Mouse (Mus musculus): Measurements from ENCODE around the gene Afap1.

Gene Afap1

DNA sequence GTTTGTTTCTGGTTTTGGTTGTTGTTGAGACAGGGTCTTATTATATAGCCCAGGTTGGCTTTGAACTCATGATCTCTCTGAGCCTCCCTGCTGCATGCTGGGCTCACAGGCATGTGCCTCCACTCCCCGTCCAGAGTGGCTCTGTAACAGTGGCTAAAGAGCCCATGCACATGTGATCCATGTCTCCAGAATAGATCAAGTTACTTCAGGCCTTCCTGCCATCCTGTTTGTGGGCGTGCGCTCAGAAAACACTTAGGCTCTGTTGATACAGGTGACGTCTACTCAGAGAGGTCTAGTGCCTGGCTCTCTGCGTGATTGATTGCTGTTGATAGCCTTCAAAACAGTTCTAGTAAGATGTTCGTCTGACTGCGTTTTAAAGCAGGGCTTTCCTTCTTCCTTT lies 79.6 kb downstream of the Afap1 start:
- no peak for DNase-seq (ENCODE audit: extremely low spot score)

DNA sequence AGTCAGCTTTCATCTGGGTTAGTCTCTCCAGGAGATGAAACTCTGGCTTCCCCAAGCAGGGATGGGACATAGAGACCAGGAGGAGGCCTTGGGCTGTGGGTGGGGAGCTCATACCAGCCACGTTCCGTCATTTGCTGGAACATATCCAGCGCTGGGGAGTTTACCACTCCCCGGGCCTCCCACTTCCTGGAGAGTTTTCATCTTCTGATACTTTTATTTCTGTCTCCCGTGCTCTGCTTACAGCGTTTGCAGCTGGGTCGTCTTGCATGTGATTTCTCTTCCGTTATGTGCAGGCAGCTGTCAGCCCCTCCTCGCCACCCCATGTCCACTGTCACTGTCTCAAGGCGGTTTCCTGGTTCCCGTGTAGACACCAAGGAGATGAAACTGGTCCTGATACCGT lies 80.7 kb downstream of the Afap1 start:
- no peak for DNase-seq (ENCODE audit: extremely low spot score)

DNA sequence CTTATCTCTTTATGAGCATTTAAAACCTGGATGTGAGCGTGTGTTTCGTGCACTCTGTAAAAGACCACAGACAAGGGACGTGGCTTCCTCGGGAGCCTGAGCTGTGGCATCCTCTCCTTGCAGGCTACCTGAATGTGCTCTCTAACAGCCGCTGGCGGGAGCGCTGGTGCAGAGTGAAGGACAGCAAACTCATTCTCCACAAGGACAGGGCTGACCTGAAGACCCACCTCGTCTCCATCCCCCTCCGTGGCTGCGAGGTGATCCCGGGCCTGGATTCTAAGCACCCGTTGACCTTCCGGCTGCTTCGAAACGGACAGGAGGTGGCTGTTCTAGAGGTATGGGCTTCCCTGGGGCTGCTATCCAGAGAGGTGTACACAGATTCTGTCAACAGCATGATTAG lies 81.1 kb downstream of the Afap1 start:
- DNase-seq (ENCODE audit: extremely low spot score) = no peak

DNA sequence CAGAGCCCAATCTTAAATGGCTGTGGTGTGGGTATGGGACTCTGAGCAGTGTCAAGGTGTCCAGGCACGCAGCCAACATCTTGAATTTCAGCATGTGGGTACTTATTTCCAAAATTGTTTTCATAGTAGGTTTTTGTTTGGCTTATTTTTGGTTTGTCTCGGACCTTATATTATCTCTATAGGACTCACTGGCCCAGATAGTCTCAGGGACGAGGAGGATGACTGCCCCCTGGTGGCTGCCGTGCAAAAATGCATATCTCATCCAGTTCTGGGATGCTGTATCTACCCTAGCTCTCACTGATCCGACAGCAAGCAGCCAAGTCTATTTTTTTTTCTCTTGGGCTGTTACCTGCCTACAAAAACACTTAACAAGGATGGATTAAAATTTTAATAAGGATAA lies 82.6 kb downstream of the Afap1 start:
- DNase-seq (ENCODE audit: extremely low spot score) = peak; percentile 67

DNA sequence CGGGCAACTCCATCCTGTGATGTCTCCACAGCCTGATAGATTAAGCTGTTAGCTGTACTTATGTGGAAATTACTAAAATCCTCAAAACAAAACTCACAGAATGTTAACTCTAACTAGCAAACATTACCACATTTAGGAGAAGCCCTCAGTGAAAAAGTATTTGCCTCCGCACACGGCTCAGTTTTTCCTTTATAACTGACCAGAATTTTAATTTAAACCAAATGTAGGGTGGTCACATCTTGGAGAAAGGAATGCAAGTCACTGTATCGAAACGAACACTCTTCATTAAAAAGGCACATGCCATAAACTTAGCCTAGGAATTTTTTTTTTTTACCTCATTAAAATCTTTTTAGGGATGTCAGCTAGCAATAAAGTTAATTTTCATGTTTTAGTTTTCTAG lies 87.4 kb downstream of the Afap1 start:
- no peak for DNase-seq (ENCODE audit: extremely low spot score)

DNA sequence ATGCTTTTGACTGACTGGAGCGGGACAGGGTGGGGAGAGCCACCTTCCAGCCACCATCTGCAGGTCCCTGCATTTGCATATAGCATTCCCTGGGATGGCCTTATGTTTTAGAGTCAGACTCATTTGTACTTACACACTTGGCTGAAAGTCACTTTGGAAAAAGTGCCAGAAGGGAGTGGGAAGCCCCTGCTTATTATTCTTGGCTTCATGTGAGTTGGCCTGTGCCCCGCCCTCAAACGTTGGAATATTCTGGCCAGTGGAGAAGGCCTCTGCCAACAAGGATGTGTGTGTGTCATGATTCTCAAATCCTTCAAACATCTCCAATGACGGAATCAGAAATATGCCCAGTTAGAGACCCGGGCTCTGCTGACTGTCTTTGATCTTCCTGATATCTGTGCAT lies 88.2 kb downstream of the Afap1 start:
- no peak for DNase-seq (ENCODE audit: extremely low spot score)

DNA sequence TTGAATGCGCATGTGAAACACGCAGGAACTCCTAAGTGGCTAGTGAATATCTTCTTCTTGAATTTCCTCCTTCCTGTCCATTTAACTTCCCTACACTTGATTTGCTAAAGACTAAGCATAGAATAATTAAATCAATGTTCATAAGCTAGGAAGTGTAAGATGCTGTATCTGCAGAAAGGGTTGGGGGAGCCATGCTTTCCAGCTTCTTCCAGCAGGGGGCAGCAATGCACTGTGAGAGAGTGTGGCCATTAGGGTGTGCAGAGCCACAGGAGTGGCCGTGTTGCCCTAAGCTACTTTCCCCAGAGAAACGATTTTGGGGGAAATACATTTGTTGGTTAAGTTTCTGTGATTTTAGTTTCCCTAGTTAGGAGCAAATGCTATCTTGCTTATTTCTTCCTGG lies 88.9 kb downstream of the Afap1 start:
- DNase-seq (ENCODE audit: extremely low spot score) = peak; percentile 82

DNA sequence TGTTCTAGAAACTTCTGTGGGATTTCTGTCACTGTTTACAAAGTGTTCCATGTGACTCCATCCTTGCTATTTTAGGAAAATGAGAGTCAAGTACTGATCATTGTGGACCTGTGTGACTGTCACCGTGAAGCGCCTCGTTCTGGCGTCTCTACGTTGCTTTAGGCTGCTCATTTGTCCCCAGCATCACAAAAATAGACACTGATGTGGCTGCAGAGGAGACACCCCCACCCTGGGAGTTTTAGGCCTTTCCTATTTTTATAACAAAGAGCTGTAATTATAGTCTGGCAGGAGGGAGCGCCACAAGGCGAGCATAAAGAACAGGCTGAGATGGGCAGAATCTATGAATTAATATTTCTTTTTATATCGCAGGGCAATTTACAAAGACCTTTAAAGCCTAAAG lies 92.5 kb downstream of the Afap1 start:
- no peak for DNase-seq (ENCODE audit: extremely low spot score)

DNA sequence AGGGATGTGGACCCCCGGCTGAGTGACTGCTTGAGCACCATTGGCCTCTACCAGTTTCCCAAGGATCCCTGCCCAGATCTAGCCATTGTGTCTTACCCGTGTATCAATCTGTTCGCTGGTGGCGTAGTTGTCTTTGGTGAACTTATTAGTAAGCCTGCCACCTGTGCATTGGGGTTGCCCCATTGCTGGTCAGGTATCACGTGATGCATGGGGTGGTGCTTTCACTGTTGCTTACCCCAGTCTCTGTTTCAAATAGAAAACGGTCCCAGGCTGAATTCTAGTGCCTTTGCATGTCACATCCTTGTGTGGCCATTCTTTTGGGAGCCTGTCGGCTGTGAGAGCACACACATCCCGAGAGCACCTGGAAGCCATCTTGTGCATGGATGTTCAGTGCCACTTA lies 95.0 kb downstream of the Afap1 start:
- DNase-seq (ENCODE audit: extremely low spot score) = no peak

DNA sequence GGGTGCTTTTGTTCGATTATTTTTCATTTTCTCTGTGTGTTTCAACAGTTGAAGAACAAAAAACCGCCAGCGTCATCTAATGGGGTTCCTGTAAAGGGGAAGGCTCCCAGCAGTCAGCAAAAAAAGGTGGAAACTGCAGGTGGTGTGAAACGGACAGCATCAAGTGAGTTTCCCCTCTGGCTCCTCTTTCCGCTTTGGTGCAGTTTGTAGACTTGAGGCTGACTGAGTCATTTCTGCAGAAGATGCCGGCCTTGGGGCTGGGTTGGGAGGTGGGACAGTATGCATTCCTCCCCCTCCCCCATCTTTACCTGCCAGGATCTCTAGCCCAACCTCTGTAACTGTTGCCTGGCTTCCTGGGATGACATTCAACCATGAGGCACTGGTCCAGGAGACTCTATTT lies 96.4 kb downstream of the Afap1 start:
- no peak for DNase-seq (ENCODE audit: extremely low spot score)

DNA sequence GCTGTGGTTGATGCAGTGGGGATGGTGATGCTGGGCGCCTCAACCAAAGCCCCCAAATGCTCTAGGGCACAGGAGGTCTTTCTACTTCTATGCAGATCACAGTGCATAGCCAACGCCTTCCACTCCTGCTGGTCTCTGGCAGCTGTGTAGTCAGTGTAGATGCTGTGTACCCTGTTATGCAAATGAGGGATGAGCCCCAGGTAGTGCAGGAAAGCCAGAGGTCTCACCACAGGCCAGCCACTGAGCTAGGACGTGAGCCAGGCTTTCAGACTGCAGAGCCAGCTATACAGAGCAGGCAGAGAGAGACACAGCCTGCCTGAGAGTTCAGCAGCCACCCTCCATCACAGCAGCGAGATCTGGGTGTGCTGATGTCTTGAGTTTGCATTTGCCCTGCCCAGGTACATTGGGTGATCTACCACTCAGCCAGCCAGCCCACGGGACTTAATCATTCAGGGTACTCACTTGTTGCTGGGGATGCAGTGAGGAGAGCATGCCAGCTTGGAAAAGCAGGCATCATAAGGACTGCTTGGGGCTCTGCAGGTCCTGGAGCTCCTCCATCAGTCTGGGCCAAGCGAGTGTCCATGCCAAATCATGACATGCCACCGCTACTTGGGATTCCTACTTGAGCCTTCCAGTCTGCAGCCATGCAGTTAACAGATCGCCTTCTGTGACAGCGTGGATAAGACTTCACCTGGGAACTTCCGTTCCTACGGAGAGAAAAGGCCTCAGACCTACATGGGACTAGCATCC lies 97.0 kb downstream of the Afap1 start:
- no peak for DNase-seq (ENCODE audit: extremely low spot score)

DNA sequence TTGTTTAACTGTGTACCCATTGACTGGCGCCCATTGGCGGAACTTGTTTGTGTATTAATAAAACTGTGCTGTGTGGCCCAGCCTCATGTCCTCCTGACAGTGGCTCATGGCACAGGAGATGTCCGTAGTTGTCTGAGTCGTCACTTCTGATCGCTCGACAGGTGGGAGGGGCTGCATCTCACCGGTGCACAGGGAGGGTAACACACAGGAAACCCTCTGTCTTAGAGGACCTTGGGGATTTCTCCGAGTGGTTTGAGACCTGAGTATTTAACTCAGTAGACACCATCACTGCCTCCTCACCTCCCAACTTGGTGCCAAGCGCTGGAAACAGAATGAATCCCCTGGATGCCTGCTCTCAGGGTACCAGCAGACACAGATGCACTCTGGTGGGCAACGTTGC lies 110.7 kb downstream of the Afap1 start:
- no peak for DNase-seq (ENCODE audit: extremely low spot score)

DNA sequence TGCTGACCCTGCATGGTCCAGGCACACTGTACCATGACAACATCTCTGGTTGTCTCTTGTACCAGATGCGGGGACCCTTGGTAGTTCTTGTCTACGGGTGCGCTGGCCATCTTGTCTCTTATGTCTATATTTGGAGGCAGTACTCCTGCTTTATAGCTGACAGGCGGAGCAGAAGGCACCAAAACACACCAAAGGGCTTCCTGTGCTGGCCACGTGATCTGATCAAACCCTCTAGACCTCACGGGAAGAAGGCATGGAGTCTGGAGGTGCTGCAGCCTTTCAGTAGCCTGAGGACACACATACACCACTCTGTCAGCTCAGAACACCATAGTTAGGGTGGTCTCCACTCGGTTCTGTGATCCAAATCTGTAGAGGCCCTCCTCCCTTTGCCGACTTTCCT lies 113.0 kb downstream of the Afap1 start:
- DNase-seq (ENCODE audit: extremely low spot score) = no peak

DNA sequence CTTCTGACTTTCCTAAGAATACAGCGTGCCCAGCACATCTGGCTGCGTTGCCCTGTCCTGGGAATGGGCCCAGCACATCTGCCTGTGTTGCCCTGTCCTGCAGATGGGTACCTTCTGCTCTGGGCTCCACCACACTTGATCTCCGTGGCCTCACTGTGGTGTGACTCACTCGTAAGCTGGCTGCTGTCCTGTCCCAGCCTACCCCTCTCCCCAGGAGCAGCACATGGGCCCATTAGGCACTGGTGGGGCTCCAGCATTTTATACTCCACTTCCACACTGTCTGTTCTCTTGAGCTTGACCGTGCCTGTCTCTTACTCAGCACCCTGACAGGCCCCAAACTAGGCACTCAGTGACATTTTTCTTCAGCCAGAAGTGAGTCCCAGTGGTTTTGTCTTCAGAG lies 113.5 kb downstream of the Afap1 start:
- DNase-seq (ENCODE audit: extremely low spot score) = no peak

DNA sequence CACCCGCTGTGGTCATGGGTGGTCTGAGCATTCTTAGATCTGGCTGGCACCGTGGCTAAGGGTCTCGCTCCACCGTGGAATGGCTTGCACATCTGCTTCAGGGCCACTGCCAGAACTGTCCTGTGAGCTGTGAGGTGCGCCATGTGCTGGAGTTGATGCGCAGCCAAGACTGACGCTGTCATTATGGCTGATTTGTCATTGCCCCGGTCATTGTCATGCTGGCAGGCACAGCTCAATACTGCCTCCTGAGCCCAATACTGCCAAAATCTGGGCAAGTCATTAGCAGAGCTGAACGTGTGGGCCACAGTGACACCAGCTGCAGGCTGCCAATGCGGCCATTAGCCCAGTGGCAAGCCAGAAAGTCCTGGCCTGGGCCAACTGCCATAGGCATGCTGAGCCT lies 114.5 kb downstream of the Afap1 start:
- DNase-seq (ENCODE audit: extremely low spot score) = no peak

DNA sequence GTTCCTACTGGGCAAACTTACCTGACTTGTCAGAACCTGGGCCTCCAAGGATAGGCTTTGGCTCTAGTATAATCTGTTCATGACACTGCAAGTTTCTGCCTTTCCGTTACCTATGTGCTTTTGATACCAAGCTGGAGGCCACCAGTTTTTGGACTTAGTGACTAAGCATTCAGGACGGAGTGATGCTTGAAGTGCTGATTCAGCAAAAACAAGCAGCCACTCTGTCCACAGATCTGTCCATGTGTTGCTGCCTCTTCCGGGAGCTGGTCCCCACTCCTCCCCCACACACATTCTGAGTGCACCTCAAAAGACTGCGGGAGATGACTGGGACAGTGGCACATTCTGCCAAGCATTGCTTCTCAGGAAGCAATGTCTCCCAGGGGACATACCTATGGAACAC lies 116.3 kb downstream of the Afap1 start:
- DNase-seq (ENCODE audit: extremely low spot score) = no peak

DNA sequence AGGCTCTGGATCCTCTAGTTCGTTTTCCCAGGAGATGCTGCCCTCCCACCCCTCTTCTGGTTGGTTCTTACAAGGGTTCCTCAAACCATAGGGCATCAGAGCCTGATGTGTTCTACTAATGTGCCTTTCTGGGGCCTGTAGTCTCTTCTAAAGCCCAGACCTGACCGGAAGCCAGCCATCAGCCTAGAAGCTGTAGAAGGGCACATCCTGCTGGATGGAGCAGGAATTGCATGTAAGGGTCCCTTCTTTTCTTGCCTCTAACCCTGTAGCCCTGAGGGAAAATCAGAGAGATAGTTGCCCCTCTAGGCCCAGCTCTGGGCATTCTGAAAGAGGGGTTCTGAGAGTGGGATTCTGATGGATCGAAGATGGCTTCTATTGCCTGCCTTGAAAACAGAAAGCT lies 125.2 kb downstream of the Afap1 start:
- peak; percentile 17 for DNase-seq (ENCODE audit: extremely low spot score)

DNA sequence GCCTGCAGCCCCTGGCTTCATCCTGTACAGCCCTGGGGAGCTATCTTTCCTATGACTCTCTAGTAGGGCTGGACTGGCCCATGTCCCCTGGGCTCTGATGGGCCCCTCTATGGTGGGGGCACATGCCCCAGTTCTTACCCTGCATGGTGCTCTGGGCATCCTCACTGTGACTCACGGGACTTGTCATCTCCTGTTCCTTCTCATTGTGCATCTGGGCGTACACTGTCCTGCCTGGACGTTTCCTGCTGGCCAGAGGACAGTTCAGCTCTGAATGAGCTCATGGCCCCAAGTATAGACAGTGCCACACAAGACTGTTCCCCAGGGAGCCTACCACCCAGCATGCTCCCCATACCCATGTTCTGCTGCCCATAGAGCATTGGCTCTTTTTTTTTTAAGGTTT lies 128.0 kb downstream of the Afap1 start:
- no peak for DNase-seq (ENCODE audit: extremely low spot score)

DNA sequence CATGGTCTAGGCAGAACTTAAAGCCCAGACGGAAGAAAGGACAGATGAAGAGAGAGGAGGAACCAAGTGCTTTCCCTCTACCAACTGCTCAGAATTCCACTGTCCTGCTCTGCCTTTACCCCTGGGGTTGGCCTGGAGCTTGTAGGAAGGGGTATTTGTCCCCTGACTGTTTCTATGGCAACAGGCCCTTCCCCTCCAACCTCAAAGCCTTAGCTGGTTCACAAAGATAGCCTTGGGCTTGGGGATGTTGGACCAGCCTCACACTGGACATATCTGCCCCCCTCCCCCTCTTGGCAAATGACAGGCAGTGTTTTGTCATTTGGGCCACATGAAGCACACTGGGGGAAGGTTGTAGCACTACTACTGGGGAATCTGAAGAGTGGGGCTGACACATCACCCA lies 129.2 kb downstream of the Afap1 start:
- DNase-seq (ENCODE audit: extremely low spot score) = no peak

DNA sequence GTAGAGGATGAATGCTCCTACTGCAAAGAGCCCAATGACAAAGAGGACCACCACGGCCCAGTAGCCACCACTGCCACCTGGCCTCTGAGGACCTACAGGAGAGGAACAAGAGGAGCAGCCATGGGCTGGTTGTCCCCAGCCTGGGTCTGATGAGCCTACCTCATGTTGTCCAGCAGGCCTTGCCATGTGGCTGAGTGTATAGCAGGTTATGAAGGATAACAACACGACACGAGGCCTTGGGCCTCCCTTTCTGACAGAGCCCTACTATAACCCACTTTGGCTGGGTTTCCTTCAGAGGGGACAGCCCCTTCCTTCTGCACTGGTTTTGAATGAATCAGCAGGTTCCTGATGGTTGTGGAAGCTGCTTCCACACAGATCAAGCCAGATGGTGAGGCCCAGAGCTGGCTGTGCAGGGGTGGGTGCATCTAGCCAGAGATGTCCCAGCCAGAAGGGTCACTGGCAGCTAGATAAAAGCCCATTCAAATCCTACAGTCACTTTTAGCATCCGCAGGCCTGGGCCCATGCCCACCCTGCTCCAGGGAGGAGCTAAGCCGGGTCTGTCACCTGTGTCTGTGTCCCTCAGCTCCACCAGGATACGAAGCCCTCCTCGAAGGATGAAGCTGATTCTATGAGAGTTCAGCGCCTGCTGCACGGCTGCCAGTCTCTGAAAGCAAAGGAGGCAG lies 131.0 kb downstream of the Afap1 start:
- DNase-seq (ENCODE audit: extremely low spot score) = no peak

DNA sequence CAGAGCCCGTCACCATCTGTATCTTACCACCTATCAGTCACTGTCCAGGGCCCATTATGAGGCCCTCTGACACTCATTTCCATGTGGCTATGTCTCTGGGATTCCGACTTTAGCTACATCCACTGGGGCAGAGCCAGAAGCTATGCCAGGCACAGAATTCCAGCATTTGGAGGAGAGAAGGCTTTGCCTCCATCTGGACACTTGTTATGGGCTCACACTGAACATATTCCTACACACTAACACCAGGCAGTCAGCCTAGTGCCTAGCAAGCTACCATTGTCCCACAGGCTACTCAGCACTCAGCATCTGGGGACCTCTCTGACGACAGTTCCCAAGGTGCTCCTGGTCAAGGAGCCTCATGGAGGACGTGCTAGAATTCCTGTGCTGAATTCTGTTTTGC lies 132.0 kb downstream of the Afap1 start:
- DNase-seq (ENCODE audit: extremely low spot score) = no peak

DNA sequence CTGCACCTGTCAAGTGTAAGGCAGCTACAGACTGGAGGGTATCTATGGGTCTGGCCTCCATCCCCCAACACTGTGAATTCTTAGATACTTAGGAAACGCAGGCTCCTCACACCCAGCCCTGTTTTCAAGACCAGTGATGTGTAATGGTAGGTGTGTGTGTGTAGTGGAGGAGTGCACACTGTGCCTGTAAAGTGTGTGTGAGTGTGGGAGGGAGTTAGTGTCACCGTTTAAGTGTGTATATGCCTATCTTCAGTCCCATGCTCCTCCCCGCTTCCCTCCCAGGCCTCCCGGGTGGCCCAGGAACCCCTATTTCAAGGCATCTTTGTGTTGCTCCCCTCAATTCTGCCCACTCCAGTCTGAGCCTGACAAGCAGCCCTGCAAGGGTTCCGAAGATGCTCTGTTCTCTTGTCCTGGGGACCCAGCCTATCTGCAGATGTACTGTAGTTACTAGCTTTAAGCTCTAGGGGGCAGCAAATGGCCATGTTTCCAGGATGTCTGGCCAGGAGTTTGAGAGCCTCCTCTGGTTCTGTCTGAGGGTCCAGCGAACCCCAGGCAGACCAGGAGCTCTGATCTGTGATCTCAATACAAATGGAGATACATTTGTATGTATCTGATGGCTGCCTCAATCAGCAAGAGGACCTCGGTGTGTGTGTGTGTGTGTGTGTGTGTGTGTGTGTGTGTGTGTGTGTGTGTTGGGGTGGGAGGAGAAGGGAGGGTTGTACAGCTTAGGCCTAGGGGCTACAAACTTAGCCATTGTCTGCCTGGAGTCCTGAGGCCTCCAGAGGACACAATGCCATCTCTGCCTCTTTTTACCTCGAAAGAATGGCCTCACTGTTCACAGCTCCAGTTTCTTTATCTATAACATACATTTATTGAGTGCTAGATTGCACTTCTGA lies 140.7 kb downstream of the Afap1 start:
- peak; percentile 77 for DNase-seq (ENCODE audit: extremely low spot score)

DNA sequence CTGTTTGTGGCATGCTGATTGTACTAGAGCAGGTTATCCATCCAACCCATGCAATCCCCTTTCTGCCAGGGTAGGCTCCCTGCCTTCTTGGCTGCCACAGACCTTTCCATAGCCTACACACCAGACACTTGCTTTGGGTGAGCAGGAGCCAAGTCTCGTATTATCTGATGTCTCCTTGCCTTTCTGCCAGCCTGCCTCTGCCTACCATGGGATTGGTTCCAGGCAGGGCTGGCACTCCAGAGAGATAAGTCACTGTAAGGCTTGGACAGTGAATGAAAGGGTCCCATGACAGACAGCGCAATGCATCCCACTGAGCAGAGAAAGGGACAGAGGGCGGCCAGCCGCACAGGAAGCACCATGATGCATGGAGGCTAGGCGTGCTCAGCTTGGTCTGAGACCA lies 146.5 kb downstream of the Afap1 start:
- no peak for DNase-seq (ENCODE audit: extremely low spot score)
